Mouse (Mus musculus) large intestine, adult 2 months (tissue): ENCODE results near the gene Gm6096. TPM values are rescaled to one million over a fixed set of nuclear protein-coding genes. Genes with fewer than 3 reads are reported as not detected.
A peak's percentile ranks its signal among the peaks of the same experiment; 100 is the strongest.
"Not testable (repeated sequence)": the region's sequence is repeated elsewhere in the genome, so short reads cannot be mapped to it uniquely, and the experiment has no call there.

Source experiments
- DNase-seq: peaks from one replicate; pipeline ENCODE4 v3.0.0-alpha.2; 2012; ENCODE audit warnings: low read depth, low spot score
- WGBS: fragments of 180-500 bp; shearing (Covaris S2); methylation state at CpG from one replicate; pipeline ENCODE4 v1.1.7; 2018; 5-methylcytosine and 5-hydroxymethylcytosine counted together
- polyA plus RNA-seq: library from polyadenylated mRNA; depleted of rRNA; stranded (reverse); fragments of >200 nt; gene quantifications from 2 replicates; pipeline ENCODE4 v1.2.3, GENCODE M21; 2012; rRNA removed

Gene Gm6096
- polyA plus RNA-seq, result not detected in 2 replicates

GRCm38 (mm10) chr7:34250738-34251137 lies at the start of gene Gm6096:
Gm6096 (plus strand) TSS chr7:34251038.
- WGBS, result 96% methylated on average over 7 of the region's 7 CpGs
- DNase-seq, result no peak

GRCm38 (mm10) chr7:34202147-34202546 lies 48.7 kb upstream of the Gm6096 start:
- WGBS, result 95% methylated on average over 10 of the region's 10 CpGs
- DNase-seq, result not testable (repeated sequence)

- no peak for DNase-seq
- WGBS, result 87% methylated on average over 6 of the region's 6 CpGs
Measured at GRCm38 (mm10) chr7:34206331-34206730, 44.5 kb upstream of the Gm6096 start.

- 93% methylated on average over 9 of the region's 9 CpGs for WGBS
- DNase-seq, result no peak
Measured at GRCm38 (mm10) chr7:34208027-34208745, 42.7 kb upstream of the Gm6096 start.

GRCm38 (mm10) chr7:34213281-34213680 lies 37.6 kb upstream of the Gm6096 start:
- 59% methylated on average over 7 of the region's 7 CpGs for WGBS
- DNase-seq, result no peak

GRCm38 (mm10) chr7:34214644-34215043 lies 36.2 kb upstream of the Gm6096 start:
- 90% methylated on average over 8 of the region's 8 CpGs for WGBS
- no peak for DNase-seq

GRCm38 (mm10) chr7:34215481-34215880 lies 35.4 kb upstream of the Gm6096 start:
- 54% methylated on average over 9 of the region's 9 CpGs for WGBS
- no peak for DNase-seq

- DNase-seq, result no peak
- WGBS, result 91% methylated on average over 10 of the region's 10 CpGs
Measured at GRCm38 (mm10) chr7:34216474-34216873, 34.4 kb upstream of the Gm6096 start.

GRCm38 (mm10) chr7:34218496-34218895 lies 32.3 kb upstream of the Gm6096 start:
- WGBS, result 47% methylated on average over 1 of the region's 1 CpGs
- no peak for DNase-seq

- DNase-seq, result no peak
- 87% methylated on average over 9 of the region's 9 CpGs for WGBS
Measured at GRCm38 (mm10) chr7:34221594-34222250, 29.1 kb upstream of the Gm6096 start.

- WGBS, result 94% methylated on average over 10 of the region's 10 CpGs
Measured at GRCm38 (mm10) chr7:34222340-34222739, 28.5 kb upstream of the Gm6096 start.

GRCm38 (mm10) chr7:34224308-34224707 lies 26.5 kb upstream of the Gm6096 start:
- WGBS, result 74% methylated on average over 6 of the region's 6 CpGs
- DNase-seq, result no peak

More at GRCm38 (mm10) chr7:34222340-34222739, 28.5 kb upstream of the Gm6096 start:
- no peak for DNase-seq

GRCm38 (mm10) chr7:34226086-34226485 lies 24.8 kb upstream of the Gm6096 start:
- 27% methylated on average over 8 of the region's 8 CpGs for WGBS
- peak; percentile 31 for DNase-seq

GRCm38 (mm10) chr7:34226846-34227245 lies 24.0 kb upstream of the Gm6096 start:
- WGBS, result 83% methylated on average over 12 of the region's 12 CpGs
- no peak for DNase-seq

GRCm38 (mm10) chr7:34228641-34229040 lies 22.2 kb upstream of the Gm6096 start:
- 20% methylated on average over 7 of the region's 9 CpGs for WGBS
- no peak for DNase-seq

- no peak for DNase-seq
- WGBS, result 18% methylated on average over 5 of the region's 5 CpGs
Measured at GRCm38 (mm10) chr7:34229153-34229552, 21.7 kb upstream of the Gm6096 start.

GRCm38 (mm10) chr7:34229691-34230111 lies 21.1 kb upstream of the Gm6096 start:
- WGBS, result under 1% methylated on average over 19 of the region's 19 CpGs
- DNase-seq, result no peak

GRCm38 (mm10) chr7:34230116-34230515 lies 20.7 kb upstream of the Gm6096 start, which contains the start of gene Gpi1:
Gpi1 (minus strand) TSS chr7:34230336.
- peak; percentile 45 for DNase-seq
- WGBS, result under 1% methylated on average over 38 of the region's 39 CpGs

- WGBS, result 42% methylated on average over 7 of the region's 7 CpGs
- no peak for DNase-seq
Measured at GRCm38 (mm10) chr7:34232785-34233725, 17.8 kb upstream of the Gm6096 start.
